Mouse (Mus musculus): ENCODE results near the gene Rbms1.

The Rbms1 gene

GRCm38 (mm10) chr2:60756218-60756617 is 206.8 kb downstream of the Rbms1 start:
- no peak for DNase-seq (ENCODE audit: low read depth)

DNA sequence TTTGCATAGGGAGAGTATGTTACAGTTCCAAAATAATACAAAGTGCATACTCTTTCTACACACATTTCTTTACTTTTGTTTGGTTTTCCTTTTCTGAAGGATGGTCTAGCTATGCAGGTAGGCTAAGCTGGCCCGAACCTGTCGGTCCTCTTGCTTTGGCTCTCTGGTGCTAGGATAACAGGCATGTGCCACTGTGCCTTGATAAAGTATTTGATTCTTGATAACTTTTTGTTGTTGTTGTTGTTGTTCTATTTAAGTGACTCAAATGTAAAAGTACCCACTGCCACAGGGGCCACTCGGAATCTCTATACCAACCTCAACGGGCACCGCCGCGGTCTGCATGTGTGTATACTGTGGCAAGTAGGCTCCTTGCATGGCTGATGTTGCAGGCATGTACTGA is 207.9 kb downstream of the Rbms1 start:
- DNase-seq (ENCODE audit: low read depth): no peak

DNA sequence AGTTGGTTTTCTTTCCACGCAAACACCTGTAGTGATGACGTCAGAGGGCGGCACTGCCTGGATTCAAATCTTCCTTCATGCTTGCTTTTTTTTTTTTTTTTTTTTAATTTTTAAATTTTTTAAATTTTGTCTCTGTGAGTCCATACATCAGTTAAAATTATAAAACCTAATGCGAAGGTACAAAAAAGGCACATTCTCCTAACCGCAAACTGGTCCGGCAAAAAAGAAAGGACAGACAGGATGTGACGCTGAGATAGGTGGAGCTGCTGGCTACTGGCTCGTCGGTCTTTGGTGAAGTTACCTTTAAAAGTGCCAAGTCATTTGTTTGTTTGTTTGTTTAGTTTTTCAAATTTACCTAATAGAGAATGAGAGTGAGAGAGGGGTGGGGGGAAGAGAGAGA is 211.7 kb downstream of the Rbms1 start:
- DNase-seq (ENCODE audit: low read depth): no peak

GRCm38 (mm10) chr2:60750591-60750990 is 212.4 kb downstream of the Rbms1 start:
- no peak for DNase-seq (ENCODE audit: low read depth)

- DNase-seq (ENCODE audit: low read depth): no peak
Observed at GRCm38 (mm10) chr2:60748585-60748984, 214.4 kb downstream of the Rbms1 start.

- DNase-seq (ENCODE audit: low read depth): peak; percentile 48
Observed at GRCm38 (mm10) chr2:60747590-60747989, 215.4 kb downstream of the Rbms1 start.

GRCm38 (mm10) chr2:60744674-60745073 is 218.3 kb downstream of the Rbms1 start:
- DNase-seq (ENCODE audit: low read depth): no peak

GRCm38 (mm10) chr2:60739389-60740137 is 223.4 kb downstream of the Rbms1 start:
- DNase-seq (ENCODE audit: low read depth): no peak

DNA sequence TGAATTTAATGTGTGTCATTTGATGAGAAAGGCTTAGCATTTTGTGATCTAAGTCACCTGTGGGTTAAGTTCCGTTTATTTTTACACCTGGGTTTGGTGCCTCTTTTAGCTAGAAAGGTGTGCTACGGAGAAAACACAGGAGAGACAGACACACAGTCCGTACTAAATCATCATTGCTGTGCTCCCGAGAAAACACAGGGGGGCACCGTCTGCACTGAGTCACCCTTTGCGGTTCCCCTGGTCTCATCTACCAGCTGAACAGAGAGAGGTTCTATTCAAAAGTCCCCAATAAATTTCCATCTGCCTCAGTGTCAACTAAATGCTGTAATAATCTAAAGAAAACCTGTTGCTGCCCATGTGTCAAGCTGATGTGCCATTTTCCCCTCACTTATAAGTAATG is 232.1 kb downstream of the Rbms1 start:
- no peak for DNase-seq (ENCODE audit: low read depth)

DNA sequence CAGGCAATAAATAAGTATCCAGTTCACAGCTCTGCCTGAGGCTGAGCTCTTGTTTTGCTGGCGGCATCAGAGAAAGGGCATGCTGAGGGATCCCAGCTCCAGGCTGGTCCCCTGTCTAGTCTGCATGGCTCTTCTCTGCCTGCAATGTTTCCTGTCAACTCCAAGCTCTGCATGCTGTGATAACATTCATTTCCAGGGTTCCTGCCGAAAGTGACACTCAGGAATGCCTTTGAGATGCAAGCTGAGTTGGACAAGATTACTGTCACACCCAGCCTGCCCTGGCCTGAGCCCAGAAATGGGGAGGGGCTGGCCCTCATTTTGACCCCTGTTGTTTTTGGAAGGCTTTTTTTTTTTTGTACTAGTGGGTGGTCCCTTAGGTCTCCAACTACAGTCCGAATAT is 233.0 kb downstream of the Rbms1 start:
- DNase-seq (ENCODE audit: low read depth): no peak

DNA sequence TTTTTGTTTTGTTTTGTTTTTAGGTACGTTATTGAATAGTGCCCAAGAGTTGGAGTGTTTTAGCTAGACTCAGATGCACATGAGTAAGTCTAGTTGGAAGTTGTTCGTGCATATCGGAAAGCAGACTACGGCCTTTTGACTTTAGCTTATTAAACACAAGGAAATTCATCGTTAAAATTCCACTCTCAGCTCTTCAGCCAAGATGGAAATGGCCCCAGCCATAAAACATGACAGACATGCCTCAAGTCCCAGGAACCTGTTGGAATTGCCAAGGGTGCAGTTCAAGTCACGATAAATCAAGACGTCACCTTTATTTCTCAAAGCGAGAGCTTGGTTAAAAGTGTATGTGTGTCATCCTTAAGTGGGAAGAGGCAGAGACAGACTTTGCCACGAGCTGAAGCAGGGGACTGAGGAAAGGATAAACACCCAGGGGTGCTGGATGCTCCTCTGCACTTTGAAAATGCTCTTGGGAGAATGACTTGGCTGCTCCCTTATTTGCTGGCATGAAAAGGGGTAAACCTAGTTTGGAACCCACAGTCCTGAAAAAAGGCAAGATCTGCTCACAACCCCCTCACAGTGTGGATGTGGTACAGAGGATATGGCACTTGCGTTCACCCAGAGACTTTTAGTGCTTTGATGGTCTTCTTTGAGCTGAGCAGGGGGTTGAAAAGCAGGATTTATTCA is 233.9 kb downstream of the Rbms1 start:
- DNase-seq (ENCODE audit: low read depth): no peak

GRCm38 (mm10) chr2:60724660-60725059 is 238.3 kb downstream of the Rbms1 start:
- DNase-seq (ENCODE audit: low read depth): no peak

- DNase-seq (ENCODE audit: low read depth): no peak
Observed at GRCm38 (mm10) chr2:60722967-60723366, 240.0 kb downstream of the Rbms1 start.

GRCm38 (mm10) chr2:60722514-60722913 is 240.5 kb downstream of the Rbms1 start, which contains the start of gene Itgb6:
Gene Itgb6, minus strand, starts transcription at chr2:60722643.
- no peak for DNase-seq (ENCODE audit: low read depth)

DNA sequence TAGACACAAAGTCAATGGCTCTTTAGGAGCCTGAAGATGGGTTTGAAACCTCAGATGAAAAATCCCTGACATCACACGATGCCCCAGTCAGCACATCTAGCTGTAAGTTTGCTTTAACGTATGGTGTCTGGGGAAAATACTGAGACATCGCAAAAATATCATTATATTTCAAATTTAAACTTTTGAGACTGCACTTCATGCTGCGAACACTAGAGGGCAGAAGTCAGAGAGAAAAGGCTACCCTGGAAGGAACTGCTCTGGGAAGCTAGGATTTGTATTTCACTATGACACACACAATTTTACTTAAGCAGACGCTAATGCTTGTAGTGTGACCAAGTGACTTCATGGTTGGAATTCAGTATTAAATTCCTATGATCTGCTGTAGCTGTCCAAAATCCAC is 242.1 kb downstream of the Rbms1 start:
- DNase-seq (ENCODE audit: low read depth): no peak

GRCm38 (mm10) chr2:60720205-60720604 is 242.8 kb downstream of the Rbms1 start:
- no peak for DNase-seq (ENCODE audit: low read depth)

- DNase-seq (ENCODE audit: low read depth): no peak
Observed at GRCm38 (mm10) chr2:60717348-60717747, 245.6 kb downstream of the Rbms1 start.

GRCm38 (mm10) chr2:60716549-60716948 is 246.4 kb downstream of the Rbms1 start:
- DNase-seq (ENCODE audit: low read depth): no peak

DNA sequence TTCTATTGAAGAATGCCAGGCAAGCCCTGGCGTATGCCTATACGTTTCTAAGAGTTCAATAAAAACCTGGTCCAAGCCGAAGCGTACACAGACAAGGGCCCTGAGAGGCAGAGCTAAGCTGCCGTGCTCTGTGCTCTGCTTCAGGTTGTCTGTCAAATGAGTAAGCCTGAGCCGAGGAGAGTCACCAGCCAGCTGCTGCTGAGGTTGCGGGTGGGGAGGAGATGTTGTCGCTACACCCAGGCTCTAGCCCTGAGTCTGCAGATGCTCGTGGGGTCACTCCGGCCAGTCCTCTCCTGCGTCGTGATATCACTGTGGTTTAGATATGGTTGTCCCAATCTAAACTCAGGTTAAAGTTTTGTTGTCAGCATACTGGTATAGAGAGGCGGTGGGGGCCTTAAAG is 247.2 kb downstream of the Rbms1 start:
- no peak for DNase-seq (ENCODE audit: low read depth)

GRCm38 (mm10) chr2:60714971-60715502 is 248.0 kb downstream of the Rbms1 start:
- no peak for DNase-seq (ENCODE audit: low read depth)

- no peak for DNase-seq (ENCODE audit: low read depth)
Observed at GRCm38 (mm10) chr2:60714475-60714874, 248.5 kb downstream of the Rbms1 start.

- DNase-seq (ENCODE audit: low read depth): no peak
Observed at GRCm38 (mm10) chr2:60713857-60714256, 249.1 kb downstream of the Rbms1 start.

DNA sequence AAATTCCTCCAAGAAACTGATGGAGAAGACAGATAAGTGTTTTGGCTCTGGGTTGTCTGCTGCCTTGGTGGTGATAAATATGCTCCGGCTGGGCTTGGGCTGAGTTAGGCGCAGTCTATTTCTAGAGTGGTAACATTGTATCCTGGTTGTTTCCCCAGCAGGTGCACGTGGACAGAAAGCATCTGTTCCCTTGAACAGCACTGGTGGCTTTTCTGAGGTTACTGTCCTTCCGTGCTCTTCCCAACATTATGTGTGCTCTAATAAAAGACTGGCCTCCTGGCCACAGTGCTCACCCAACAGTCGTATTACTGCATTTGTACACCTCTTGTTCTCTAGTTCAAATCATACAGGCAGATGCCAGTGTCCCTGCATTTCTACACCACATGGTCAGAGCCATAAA is 250.1 kb downstream of the Rbms1 start:
- DNase-seq (ENCODE audit: low read depth): no peak

Measured in fibroblast of lung, adult 2 months (primary cell).